Mouse (Mus musculus): ENCODE results near the gene Mylk.

Mylk gene

GRCm38 (mm10) chr16:34941915-34942314 is 196.9 kb downstream of the Mylk start:
- DNase-seq (ENCODE audit: low spot score in 2 of 2) = no peak

GRCm38 (mm10) chr16:34946301-34946700 is 201.3 kb downstream of the Mylk start:
- DNase-seq (ENCODE audit: low spot score in 2 of 2) = no peak

GRCm38 (mm10) chr16:34950935-34951334 is 205.9 kb downstream of the Mylk start:
- no peak for DNase-seq (ENCODE audit: low spot score in 2 of 2)

- DNase-seq (ENCODE audit: low spot score in 2 of 2) = no peak
Measured at GRCm38 (mm10) chr16:34952254-34952653, 207.2 kb downstream of the Mylk start.

- DNase-seq (ENCODE audit: low spot score in 2 of 2) = no peak
Measured at GRCm38 (mm10) chr16:34952798-34953197, 207.8 kb downstream of the Mylk start.

- no peak for DNase-seq (ENCODE audit: low spot score in 2 of 2)
Measured at GRCm38 (mm10) chr16:34953501-34953900, 208.5 kb downstream of the Mylk start.

GRCm38 (mm10) chr16:34957487-34958230 is 212.6 kb downstream of the Mylk start:
- no peak for DNase-seq (ENCODE audit: low spot score in 2 of 2)

GRCm38 (mm10) chr16:34958667-34959066 is 213.7 kb downstream of the Mylk start:
- DNase-seq (ENCODE audit: low spot score in 2 of 2) = no peak

- DNase-seq (ENCODE audit: low spot score in 2 of 2) = no peak
Measured at GRCm38 (mm10) chr16:34959261-34959660, 214.3 kb downstream of the Mylk start.

- DNase-seq (ENCODE audit: low spot score in 2 of 2) = no peak
Measured at GRCm38 (mm10) chr16:34960243-34960642, 215.2 kb downstream of the Mylk start.

- no peak for DNase-seq (ENCODE audit: low spot score in 2 of 2)
Measured at GRCm38 (mm10) chr16:34960866-34961582, 216.0 kb downstream of the Mylk start.

- DNase-seq (ENCODE audit: low spot score in 2 of 2) = no peak
Measured at GRCm38 (mm10) chr16:34962322-34962721, 217.3 kb downstream of the Mylk start.

GRCm38 (mm10) chr16:34963008-34963407 is 218.0 kb downstream of the Mylk start:
- no peak for DNase-seq (ENCODE audit: low spot score in 2 of 2)

- no peak for DNase-seq (ENCODE audit: low spot score in 2 of 2)
Measured at GRCm38 (mm10) chr16:34966620-34967081, 221.6 kb downstream of the Mylk start.

GRCm38 (mm10) chr16:34967120-34967800 is 222.2 kb downstream of the Mylk start:
- no peak for DNase-seq (ENCODE audit: low spot score in 2 of 2)

- no peak for DNase-seq (ENCODE audit: low spot score in 2 of 2)
Measured at GRCm38 (mm10) chr16:34968181-34968580, 223.2 kb downstream of the Mylk start.

GRCm38 (mm10) chr16:34972471-34972870 is 227.5 kb downstream of the Mylk start:
- no peak for DNase-seq (ENCODE audit: low spot score in 2 of 2)

- DNase-seq (ENCODE audit: low spot score in 2 of 2) = no peak
Measured at GRCm38 (mm10) chr16:34975544-34975943, 230.5 kb downstream of the Mylk start.

- no peak for DNase-seq (ENCODE audit: low spot score in 2 of 2)
Measured at GRCm38 (mm10) chr16:34976630-34977029, 231.6 kb downstream of the Mylk start.

GRCm38 (mm10) chr16:34978018-34978417 is 233.0 kb downstream of the Mylk start:
- DNase-seq (ENCODE audit: low spot score in 2 of 2) = no peak

- no peak for DNase-seq (ENCODE audit: low spot score in 2 of 2)
Measured at GRCm38 (mm10) chr16:34981009-34981408, 236.0 kb downstream of the Mylk start.

- no peak for DNase-seq (ENCODE audit: low spot score in 2 of 2)
Measured at GRCm38 (mm10) chr16:34984203-34985030, 239.4 kb downstream of the Mylk start.
